Mouse (Mus musculus): ENCODE data around the gene Kntc1.
"Not testable (repeated sequence)": the region's sequence is repeated elsewhere in the genome, so short reads cannot be mapped to it uniquely, and the experiment has no call there.

The Kntc1 gene

DNA sequence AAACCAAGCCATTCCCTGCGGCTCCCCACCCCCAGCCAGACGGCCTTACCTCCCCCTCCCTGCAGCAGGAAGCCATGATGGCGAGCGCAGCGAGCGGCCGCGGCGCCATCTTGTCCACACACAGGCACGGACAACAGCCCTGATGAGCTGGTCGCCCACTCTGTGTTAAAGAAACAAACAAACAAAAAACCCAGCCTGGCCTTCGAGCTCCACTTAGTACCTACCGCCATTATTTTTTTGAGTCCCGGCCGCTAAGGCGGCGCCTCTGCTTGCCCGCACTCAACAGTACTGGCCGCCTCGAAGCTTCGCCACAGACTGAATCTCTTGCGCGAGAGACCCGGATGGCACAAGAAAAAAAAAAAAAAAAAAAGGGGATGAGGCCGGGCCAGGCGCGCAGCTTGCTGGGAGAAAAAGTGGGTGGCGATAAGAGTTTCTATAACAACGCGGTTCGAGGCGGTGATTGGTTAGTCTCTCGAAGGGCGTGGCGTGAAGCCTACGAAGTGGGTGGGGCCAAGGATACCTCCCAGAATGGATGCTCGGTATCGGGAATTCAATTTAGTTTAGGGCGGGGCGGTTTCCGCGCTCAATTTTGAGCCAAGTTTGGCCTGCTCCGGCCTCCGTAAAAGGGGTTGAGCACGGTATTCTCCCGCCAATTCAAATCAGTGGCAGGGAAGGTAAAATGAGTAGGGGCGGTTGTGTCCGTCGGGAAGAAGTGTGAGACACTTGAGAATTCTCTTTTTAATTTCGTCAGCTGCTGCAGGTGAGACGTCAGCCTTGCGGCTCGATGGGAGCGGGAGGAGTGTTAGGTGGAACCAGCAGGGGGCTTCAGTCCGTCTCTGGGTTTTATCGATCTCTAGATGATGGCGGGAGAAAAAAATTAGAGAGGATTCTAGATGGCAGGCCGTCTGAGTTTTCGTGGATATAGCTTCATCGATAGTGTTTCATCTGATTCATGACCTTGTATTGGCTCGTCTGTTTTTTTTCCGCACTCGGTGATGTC is at the start of gene Kntc1, which contains the start of gene Rsrc2:
Kntc1 (plus strand) TSS at position 652 of the 1,000 bp plus-strand sequence.
Rsrc2 (minus strand) TSS at position 350 of the 1,000 bp plus-strand sequence.
- peak; percentile 99 for DNase-seq

DNA sequence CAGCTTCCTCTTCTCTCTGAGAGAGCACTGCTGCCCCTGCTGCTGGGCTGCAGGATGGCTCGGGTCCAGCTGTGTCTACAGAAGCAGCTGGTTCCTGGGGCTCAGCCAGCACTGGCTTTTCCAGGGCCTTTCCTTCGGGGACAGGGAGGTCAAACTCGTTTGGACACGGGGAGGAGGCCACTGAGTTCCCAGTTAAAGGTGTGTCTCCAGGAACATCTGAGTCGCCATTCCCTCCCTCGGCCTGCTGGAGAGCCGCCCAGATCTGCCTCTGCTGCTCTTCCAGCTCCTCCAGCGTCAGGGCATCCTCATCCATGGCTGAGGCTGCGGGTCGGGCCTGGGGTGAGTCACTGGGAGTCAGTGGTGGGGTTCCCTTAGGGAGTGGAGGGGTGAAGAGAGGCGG is 48.9 kb upstream of the Kntc1 start:
- DNase-seq = peak; percentile 45

DNA sequence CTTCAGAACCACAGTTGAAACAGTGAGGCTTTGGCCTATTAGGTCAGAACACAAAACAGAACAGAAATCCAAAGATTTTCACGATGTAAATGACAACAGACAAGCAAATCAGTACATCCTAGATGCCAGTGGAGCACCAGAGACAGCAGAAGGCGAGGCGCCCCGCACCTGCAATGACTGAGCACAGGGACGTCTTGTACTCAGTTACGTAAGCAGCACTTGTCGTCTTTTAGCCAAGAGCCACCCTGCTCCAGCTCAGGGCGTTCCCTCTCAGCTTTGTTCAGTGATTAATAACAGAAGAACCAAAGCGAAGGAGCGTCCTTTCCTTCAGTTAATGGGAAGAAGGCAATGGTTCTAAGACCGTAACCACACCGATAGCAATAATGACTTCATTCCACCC is 40.9 kb upstream of the Kntc1 start:
- DNase-seq = peak; percentile 31

DNA sequence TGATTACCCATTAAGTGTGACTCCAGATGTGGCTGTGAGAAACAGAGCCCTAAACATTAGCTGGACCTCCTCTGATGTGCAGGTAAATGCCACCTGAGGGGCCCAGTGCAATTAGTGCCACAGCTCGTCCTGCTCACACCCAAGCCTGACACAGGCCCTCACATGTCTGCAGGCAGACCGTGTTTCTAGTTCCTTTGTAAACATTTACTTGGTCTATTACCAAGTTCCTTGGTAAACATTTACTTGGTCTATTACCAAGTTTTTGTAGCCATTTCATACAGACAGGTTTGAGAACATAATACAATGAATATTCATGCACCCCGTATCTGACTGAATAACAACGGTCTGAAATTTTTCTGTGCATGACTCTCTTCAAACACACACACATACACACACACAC is 39.9 kb upstream of the Kntc1 start:
- DNase-seq = no peak

DNA sequence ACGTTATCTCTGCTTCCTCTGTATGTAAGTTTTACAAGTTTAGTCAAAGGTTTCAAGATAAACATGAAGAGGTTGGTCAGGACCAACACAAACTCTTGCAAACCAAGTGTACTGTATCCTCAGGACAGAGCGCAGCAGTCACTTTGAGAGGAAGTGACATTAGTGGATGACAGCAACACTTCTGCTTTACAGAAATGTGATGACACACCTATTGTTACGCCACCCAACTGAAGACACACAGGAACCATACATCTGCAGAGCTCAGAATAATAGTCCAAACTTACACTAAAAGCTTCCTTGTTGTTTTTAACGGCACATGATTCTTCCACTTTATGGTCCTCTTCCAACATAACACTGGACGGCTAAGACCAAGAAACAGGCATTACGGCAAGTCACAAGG is 35.7 kb upstream of the Kntc1 start:
- DNase-seq = no peak

DNA sequence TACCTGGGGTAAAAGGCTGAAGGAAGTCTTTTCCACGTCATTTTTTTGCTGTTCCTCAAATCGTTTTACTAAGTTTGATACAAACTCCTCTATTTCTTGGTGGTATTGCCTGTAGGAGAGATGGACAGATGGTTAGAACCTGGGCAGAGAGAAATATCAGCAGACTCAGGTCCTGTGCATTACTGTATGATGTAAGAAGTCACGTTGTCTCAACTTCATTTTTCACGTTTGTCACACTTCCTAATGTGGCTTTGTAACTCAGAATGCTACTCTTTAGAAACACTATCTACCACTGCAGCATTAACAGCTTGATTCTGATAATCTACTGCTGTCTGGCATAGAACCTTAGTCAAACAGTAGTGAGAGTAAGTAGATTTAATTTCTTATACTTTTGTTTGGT is 34.9 kb upstream of the Kntc1 start:
- no peak for DNase-seq

DNA sequence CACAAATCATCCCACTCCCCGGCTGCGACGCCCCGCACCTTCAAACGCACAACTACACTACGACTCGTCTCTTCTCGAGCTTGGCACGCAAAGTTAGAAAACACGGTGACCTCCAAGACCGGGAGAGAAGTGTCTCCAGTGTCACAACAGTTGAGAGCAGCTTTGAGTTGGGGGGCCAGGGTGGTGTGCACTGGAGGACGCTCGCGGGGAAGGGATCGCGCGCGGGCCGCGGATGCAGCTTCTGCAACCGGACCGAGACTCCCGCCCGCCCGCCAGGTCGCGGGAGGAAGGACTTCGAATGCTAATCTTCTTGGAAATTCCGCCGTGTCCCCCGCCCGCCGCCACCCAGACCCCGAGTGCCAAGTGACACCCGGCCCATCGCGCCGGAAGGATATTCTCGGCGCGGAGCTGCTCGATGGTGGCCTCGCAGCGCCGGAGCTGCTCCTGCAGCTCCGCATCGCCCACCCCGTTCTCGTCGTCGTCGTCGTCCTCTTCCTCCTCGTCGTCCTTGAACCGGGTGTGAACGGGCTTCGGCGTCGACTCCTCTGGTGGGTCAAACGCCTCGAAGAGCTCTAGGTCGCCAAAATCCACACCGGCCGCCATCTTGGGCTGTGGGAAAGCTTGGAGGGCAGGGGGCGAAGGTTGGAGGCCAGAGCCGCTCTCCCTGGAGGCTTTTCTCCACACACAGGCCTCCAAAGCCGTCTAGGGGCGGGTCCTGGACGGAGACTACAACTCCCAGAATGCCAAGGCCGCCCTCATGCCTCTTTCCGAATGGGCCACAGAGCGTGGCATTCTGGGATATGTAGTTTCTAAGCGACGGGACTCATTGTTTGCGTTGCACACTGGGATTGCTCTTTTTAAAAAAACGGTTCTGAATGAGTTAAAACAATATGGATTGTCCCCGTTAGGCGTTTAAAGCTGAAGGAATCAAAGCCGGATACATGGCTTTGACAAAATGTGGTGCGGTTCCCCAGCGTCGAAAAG is 28.9 kb upstream of the Kntc1 start, which contains the start of gene Zcchc8:
Zcchc8 (minus strand) TSS at position 773 of the 984 bp plus-strand sequence.
- DNase-seq = peak; percentile 98

DNA sequence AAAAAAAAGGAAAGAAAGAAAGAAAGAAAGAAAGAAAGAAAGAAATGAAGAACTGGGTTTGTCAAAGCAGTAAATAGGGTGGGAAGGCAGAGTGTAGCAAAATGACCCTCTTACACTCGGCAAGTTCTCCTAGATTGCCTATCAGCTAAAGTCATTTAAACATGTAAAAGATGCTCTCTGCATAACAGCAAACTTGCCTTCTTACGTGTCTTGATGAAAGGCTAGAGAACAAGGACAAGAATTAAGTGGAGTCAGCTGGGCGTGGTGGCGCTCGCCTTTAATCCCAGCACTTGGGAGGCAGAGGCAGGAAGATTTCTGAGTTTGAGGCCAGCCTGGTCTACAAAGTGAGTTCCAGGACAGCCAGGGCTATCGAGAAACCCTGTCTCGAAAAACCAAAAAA is 25.7 kb upstream of the Kntc1 start:
- DNase-seq = not testable (repeated sequence)

DNA sequence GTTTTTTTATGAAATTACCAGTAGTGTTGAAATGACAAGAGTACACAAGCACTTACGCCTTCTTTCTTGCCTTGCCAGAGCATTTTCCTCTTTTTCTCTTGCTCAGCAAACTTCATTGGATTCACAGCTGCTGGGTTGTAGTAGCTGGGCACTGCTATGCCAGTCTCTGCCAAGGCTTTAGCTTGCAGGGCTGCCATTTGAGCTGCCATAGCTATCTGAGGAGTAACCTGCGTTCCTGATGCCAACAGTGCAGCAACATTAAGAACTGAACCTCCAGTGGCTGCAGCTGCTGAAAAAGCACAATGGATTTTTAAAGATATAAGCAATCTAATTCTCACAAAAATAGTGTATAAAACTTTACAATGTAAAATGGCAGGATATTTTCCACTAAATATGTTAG is 18.5 kb upstream of the Kntc1 start:
- no peak for DNase-seq

DNA sequence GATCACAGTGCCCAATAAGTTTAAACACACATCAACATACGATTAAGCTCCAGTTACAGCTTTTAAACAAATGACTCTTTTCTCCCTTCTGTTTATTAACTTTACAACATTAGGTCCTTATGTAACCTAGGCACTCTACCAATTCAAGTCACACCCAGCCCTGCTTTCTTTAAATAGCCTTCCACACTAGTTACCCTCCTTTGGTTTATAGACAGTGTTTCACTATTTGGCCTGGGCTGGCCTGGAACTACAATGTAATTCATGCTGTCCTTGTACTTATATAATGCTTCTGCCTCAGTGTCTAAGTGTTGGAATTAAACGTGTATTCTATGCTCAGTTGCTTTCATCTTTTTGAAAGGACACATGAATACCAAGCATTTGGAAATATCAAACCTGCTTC is 5.2 kb upstream of the Kntc1 start:
- no peak for DNase-seq

DNA sequence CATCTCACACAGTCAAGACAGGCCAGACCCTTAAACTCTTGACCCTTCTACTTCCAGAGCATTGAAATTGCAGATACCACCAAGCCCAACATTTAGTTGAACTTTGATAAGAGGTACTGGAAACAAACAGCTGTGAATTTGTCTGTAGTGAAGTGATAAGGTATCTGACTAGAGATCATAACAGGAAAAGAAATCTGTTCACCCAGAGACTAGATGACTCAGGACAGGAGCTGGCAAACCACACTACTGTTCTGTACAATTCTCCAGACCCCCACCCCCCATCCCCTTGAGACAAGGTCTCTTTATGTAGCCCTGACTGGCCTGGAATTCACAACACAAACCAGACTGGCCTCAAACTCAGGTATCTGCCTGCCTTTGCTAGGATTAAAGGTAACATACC is 3.3 kb upstream of the Kntc1 start:
- DNase-seq = no peak

DNA sequence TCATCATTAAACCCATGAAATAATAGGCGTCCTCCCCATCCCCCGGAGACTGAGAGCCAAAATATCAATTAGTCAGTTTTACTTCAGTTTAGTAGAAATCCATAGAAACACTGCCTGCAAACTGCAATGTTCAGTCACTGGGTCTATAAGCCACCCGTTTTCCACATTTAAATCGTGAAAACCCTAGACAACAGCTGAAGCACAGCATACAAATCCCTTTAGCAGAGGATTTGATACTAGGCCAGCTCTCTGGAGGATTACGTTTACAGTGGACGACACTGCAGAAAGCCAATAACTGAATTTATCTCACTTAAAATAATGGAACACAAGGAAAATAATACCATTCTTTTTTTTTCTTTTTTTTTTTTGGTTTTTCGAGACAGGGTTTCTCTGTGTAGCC is 1.9 kb upstream of the Kntc1 start:
- no peak for DNase-seq

DNA sequence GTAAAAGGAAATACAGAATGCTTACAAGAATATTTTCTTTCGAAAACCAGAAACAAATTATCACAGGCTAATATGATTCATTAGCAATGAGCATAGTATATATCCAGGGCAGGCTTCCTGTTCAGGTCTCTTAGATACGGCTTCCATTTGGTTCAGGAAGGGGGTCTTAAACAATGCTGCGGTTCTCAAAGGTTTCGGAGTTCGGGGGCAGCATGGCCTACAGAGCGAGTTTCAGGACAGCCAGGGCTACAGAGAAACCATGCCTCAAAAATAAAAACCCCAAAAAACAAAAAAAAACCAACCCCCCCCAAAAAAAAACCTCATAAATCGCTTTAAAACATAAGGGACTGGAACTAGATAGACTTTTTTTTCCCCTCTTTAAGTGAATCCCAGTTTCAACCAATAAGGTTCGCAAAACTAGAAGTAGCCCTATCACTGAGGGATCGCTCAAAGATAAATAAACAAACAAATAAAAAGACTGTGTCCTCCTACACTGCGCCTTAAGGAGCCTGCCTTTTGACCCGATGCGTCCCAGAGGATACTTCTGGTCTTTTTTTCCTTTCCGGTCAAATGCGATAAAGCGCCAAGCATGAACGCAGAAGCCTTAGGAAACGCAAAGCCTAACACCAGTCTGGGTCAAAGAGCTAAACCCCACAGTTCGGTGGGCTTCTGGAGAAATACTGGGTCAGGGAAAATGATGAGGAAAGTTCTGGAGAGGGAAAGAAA is 1.0 kb upstream of the Kntc1 start:
- DNase-seq = no peak

DNA sequence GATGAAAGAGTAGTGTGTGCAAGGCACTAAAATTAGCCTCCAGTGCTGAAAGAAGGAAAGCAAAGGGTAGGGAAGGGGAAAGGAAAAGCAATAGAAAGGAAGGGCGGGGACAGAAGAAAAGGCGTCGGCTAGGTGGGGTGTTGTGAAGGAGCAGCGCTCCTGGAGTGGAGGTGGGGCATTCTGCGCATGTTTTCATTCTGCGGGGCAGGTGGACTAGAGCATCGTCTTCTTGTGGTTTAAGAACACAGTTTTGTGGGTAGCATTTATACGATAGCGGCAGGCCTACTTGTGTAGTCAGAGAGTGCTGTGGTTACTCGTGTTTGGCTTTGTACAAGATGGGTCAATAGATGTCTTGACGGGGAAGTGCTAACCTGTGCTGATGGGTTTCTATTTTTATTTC is 16.0 kb downstream of the Kntc1 start:
- no peak for DNase-seq

DNA sequence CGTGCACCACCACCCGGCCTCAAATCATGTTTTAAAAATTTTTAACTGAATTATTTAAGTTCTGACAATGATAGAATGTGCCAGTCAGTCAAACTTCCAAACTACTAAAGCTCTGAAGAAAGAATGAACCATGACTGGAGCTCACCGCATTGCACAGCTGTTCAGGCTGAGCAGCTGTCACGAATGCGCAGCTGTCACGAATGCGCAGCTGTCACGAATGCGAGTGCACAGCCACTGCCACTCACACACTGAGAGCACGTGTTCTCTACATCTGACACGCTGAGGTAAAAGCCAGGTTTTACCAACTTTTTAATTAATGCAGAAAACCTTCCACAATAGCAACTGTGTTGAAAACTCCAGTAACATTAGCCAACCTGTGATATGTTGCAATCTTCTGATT is 16.9 kb downstream of the Kntc1 start:
- not testable (repeated sequence) for DNase-seq

DNA sequence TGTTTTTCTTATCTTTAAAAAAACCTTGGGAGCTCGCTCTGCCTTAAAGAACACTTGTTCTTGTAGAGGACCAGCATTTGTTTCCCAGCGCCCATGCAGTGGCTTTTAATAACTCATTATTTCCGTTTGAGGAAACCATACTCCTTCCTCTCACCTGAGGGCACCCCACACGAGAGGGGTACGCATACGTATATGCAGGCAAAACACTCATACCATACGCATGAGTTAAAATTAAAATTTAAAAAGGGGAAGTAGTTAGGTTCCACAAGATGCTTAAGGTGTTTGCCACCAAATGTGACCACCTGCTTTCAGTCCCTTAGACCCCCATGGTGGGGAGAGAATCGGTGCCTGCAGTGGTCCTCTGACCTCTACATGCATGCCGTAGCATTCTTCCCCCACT is 23.9 kb downstream of the Kntc1 start:
- DNase-seq = no peak

DNA sequence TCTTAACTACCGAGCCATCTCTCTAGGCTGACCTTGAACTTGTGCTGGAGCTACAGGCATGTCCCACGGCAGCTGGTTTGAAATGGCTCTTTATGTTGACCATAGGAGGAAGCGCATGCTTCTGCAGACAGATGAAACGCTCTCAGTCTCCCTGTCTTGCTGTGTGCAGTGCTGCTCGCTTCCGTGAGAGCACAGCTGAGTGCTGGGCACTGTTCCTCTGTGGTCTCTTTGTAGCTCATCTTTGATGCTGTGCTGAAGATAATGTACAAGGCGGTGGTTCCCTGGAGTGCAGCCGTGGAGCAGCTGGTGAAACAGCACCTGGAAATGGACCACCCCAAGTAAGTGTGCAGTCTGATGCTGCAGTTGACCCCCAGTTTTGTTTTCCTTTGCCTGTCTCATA is 31.2 kb downstream of the Kntc1 start:
- DNase-seq = no peak

DNA sequence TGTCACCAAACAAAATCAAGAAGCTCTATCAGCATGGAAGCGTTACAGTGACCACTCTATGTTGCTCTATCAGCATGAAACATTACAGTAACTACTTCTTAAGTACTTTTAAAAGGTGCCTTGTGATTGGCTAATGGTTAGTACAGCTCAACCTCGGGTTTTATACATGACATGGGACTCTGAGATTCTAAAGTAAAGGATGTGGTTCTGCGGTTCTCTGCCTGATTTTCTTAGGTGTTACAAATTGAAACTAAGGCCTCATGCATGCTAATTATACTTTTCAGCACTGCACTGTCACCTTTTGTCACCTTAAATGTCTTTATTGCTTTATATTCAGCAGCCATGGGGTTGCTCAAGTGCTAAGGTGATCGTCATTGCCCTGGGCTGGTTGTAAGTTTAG is 32.3 kb downstream of the Kntc1 start:
- no peak for DNase-seq

DNA sequence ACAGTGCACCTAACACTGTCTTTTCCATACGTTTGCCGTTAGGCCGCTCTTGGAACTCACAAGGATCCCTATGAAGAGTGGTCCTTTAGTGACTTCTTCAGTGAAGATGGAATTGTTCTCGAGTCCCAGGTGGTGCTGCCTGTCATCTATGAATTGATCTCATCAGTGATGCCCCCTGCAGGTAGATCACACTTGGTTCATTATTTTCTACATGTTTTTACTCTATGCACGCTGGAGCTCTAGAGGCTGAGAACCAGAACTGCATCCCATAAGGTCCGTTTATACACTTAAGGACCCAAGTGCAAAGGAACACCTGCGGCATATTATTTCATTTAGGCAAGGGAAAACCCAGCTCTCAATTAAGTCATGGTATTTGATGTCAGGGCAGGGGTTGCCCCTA is 39.5 kb downstream of the Kntc1 start:
- DNase-seq = no peak

DNA sequence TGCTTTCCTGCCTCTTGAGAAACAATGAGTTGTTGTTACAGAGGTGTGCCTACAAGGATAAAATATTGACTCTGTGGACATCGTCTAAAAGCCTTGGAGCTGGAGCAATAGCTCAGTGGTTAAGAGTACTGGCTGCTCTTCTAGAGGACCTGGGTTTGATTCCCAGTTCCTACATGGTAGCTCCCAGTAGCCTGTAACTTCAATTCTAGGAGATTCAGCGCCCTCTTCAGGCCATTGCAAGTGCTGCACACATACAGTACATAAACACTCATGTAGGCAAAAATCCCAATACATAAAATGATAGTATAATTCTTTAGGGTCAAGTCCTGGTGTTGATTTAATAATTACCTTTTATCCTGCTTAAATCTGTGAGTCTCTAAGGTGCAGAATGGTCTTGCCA is 43.6 kb downstream of the Kntc1 start:
- no peak for DNase-seq

DNA sequence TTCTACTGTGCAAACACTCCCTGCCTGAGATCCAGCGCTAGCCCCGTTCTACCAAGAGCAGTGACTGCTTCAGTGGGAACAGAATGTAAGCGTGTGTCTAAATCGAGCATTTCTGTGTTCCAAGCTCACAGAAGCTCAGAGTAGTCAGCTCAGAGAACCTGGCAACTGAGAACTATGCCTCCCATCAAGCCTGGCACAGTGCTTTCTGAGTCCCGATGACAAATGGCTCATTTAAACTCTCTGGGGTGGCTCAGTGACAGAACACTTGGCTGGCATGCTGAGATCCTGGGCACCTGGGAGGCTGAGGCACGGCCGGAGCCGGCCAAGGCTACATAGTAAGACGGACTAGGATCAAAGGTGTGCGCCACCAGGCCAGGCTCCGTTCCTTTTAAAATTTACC is 56.8 kb downstream of the Kntc1 start:
- peak; percentile 82 for DNase-seq

DNA sequence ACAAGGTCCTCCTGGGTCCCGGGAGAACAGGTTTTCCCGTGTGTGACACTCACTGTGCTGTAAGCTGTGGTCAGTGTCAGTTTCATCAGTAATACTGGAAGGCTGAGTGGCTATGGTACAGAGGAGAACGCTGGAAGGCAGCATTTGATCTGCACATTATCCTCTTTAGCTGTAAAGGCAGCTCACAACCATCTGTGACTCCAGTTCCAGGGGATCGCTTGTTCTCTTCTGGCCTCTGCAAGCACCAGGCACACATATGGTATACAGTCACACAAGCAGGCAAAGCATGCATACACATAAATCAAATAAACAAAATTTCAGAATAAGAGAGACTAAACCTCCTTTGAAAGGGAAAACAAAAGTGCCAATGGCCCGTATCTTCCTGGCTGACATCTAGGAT is 59.0 kb downstream of the Kntc1 start:
- DNase-seq = peak; percentile 58

DNA sequence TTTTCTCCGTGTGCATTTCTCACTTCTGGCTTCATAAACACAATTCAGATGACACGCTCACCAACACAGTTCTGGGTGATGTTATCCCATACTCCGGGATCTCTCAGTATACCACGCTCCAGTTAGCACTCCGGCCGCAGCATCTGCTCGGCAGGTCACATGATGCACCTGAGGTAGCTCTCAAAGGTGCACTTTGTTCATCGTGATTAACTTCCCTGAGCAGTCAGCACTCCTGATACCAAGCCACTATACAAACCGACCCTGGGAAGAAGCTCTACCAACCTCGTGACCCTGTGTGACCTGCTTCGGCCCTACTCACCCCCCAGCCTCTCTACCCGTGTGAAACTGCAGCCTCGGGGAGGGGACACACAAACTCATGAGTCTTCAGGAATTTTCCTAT is 59.6 kb downstream of the Kntc1 start:
- no peak for DNase-seq

All from layer of hippocampus, adult 9-11 months (tissue).